Mouse (Mus musculus) retina, postnatal 7 days (tissue): ENCODE results near the gene Ankrd11.

Experiments
- DNase-seq: peaks from one replicate; pipeline ENCODE4 v3.0.0-alpha.2; 2012; ENCODE audit warnings: low read depth, low spot score

Gene Ankrd11

DNA sequence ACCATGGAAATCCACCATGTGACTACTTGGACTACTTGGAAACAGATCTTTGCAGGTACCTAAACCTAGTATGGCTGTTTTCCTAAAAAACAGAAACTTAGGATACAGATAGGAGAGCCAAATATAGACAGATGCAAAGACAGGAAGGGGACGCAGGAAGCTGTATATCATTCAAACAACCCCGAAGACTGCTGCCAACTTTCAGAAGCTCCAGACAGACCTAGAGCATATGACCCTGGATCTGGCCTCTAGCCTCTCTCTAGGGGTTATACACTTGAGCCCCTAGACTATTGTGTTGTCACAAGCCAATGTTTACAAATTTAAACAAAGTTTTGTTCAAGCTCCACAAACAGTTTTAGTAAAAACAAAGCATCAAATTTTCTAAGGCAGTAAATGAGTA lies 80.6 kb downstream of the Ankrd11 start:
- DNase-seq, result no peak

DNA sequence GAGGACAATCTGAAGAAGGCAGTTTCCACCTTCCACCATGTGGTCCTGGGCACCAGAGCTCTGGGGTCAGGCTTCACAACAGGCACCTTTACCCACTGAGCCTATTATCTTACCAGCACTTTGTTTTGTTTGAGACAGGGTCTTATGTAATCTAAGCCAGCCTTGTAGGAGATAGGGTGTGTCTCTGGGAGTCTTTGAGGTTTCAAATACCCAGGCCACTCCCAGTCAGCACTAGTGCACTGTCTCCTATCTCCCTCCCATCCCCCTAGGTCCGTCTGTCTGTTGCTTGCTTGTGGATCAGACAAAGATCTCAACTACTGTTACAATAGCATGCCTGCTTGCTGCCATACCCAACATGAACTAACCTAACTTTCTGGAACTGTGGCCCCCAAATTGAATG lies 81.1 kb downstream of the Ankrd11 start:
- DNase-seq, result no peak

DNA sequence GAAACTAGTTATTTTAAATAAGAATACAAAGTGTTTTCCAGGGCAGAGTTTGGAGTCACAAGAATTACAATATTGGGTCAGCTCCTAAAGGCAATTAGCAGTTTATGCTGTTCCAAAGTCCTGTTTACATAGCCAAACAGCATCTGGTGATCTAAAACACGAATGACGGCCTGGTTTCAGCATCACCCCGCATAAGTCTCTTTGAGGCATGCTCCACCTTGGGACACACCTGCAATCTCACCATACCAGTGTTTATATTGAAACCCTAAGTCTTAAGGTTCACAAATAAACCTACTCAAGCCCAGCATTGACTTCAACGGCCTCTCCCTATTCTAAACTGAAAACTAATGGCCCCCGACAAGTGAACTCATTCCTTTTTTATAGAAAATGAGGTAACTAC lies 81.8 kb downstream of the Ankrd11 start:
- DNase-seq, result no peak

- DNase-seq, result no peak
Measured at GRCm38 (mm10) chr8:122955997-122956396, 86.1 kb downstream of the Ankrd11 start.

- no peak for DNase-seq
Measured at GRCm38 (mm10) chr8:122955195-122955594, 86.9 kb downstream of the Ankrd11 start.

DNA sequence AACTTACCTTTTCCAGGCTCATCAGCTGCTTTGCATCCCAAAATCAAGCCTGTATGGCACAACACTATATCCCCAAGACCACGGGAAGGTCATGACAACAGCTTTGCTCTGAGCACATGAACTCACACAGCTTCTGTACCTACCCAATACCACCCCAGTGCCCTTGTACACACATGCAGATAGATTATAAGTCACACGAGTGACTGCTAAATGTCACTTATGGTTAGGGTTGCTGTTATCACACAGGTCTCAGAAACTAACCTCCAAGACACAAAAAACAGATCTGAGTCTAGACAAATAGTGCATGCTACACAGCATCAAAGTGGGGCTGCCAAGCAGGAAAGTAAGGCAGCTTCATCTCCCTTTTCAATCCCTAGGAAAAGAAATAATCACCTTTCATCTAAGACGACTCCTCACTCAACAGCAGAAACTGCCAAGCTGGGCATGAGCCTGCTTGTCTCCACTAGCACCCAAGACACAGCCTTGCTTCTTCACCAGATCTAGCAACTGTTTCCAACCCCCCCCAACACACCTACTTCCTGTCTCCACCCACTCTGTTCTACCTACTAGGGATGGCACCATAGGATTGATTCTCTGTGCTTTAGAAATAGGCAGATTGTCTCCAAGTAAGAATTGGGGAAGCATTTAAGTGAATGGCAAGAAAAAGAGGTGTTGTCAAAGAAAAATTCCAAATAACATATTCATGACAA lies 87.8 kb downstream of the Ankrd11 start:
- no peak for DNase-seq

- no peak for DNase-seq
Measured at GRCm38 (mm10) chr8:122953028-122953427, 89.0 kb downstream of the Ankrd11 start.

DNA sequence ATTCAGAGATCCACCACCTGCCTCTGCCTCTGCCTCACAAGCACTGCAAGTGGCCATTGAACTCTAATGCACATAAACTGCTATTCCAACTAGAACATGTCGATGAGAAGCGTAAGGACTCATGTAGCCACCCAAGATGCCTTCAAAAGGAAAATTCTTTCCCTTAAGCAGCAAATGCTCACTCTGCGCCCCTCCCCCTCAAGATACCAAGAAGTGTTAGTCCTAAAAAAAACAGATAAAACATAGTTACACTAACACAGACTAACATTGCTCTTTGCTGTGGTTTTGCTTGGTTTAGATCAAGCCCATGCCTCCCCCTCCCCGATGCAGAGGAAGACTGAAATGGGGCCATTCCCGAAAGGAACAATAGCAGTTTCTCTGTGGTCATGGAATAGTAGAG lies 90.6 kb downstream of the Ankrd11 start:
- no peak for DNase-seq

- DNase-seq, result no peak
Measured at GRCm38 (mm10) chr8:122949701-122950100, 92.4 kb downstream of the Ankrd11 start.

DNA sequence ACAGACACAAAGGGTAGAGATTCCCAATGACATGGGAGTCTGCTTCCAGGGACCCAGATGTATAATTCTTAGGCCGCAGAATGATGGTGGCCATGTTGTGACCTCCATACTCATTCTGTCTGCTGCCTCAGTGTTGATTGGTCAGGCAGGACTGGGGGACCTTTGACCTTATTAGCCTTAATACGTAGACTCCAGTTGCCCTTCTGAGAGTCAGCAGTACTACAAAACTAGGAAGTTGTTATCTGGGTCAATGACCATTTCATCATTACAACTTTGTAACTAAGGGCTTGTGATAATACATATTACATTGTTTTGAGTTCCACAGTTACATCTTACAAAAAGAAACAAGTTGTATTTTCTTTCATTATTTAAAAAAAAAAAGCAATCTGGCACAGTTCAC lies 96.3 kb downstream of the Ankrd11 start:
- DNase-seq, result no peak

- no peak for DNase-seq
Measured at GRCm38 (mm10) chr8:122942803-122943713, 99.0 kb downstream of the Ankrd11 start.

DNA sequence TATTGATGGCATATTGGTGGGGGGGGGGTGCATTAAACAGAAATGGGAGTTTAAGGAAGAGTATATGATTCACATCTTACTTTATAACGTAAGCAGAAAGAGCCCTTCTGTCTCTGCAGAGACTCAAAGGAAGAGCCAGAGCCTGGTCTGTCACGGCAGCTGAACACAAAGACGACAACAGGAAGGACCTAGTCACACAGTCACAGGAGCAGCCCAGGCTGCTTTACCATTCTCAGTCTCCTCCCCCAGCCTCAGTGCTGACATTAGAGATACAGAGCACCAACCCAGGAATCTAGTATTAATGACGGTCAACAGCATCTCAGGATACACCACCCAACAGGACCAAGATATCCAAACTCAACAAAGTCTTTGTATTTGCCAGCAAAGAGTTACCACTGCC lies 103.5 kb downstream of the Ankrd11 start:
- DNase-seq, result no peak

DNA sequence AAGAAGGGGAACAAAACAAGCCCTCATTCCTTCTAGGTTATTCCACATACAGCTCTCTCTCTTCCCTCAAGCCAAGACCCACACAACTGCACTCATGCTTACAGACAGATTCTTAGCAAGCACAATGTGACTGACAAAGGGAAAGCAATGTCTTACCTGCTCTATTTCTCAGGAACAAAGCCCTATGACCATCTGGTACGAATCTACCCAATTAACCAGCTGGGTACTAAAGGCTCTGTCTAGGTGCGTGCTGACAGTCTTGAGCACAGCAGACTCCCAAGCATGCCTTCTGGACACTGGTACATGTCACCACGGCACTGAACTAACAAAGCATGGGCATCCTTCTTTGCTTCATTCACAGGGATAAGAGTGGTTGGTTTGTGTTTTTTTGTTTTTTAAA lies 103.9 kb downstream of the Ankrd11 start:
- no peak for DNase-seq

- DNase-seq, result no peak
Measured at GRCm38 (mm10) chr8:122937545-122938053, 104.5 kb downstream of the Ankrd11 start.

DNA sequence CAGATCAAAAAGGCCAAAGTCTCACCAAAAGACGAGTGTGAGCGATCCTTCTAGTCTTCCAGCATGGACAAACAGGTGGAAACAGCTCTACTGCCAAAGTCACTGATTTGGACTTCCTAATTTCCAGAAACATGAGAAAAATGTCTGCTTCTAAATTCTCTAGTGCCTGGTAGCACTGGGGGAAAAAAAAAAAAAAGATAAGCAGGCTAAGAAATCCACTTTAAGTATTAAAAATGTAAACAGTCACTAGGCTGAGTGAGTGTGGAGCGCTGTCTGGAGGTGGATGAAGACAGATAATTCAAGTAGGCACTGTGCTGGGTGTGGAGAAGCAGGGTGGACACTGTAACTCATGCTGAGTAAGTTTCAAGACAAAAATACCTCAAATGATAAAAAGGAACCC lies 106.2 kb downstream of the Ankrd11 start:
- DNase-seq, result no peak

GRCm38 (mm10) chr8:122935118-122935517 lies 107.0 kb downstream of the Ankrd11 start:
- no peak for DNase-seq

GRCm38 (mm10) chr8:122933973-122934372 lies 108.1 kb downstream of the Ankrd11 start:
- DNase-seq, result no peak

GRCm38 (mm10) chr8:122932561-122932959 lies 109.5 kb downstream of the Ankrd11 start:
- no peak for DNase-seq

- DNase-seq, result no peak
Measured at GRCm38 (mm10) chr8:122931834-122932560, 110.1 kb downstream of the Ankrd11 start.

GRCm38 (mm10) chr8:122928631-122929224 lies 113.3 kb downstream of the Ankrd11 start:
- DNase-seq, result no peak

DNA sequence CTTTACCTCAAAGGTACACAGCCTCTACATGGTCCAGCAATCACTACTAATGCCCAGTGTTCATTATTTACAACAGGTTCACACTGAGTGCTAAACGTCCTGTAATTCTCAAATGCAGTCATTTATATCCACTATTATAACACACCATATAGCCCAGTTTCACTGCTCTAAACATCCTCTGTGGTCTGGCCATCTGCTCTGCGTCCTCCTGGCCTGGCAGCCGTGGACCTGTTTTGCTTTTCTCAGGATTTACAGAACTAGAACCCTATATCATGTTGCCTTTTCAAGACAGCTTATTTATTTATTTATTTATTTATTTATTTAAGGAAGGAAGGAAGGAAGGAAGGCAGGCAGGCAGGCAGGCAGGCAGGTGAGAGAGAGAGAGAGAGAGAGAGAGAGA lies 114.2 kb downstream of the Ankrd11 start:
- no peak for DNase-seq

- DNase-seq, result no peak
Measured at GRCm38 (mm10) chr8:122926782-122927181, 115.3 kb downstream of the Ankrd11 start.
